Mouse (Mus musculus): Measurements from ENCODE around the gene Cptp.

DNA sequence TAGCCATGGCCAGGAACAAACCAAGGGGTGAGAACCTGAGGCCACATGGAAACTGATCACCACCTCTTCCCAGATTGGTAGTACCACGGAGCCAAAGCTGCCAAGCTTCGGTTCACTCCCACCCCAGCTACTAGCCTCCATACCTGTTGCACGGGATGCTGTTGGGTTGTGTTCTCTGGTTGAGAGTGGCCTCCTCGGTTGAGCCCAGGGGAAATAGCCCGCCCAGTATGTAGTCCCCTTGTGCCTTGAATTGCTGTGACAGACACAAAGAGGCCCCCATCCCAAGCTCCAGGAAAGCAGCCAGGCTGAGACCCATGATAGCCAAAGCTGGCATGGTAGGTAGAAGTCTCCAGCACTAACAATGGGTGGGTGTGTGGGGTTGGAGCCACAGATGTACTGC is 6.2 kb downstream of the Cptp start, which contains the start of gene Tas1r3:
- no peak for TF ChIP-seq FLI1 (IDR thresholded peaks at IDR 0.05; ENCODE audit: low read length)
- TF ChIP-seq GATA1 (IDR thresholded peaks at IDR 0.05; ENCODE audit: borderline replicate concordance, low read length): no peak
